Mouse (Mus musculus) neural tube, embryonic 12.5 days (tissue): Measurements from ENCODE around the gene Pafah1b3. TPM values are rescaled to one million over a fixed set of nuclear protein-coding genes. Genes with fewer than 3 reads are reported as not detected.

Experiments used
- polyA plus RNA-seq: library from polyadenylated mRNA; unstranded; fragments of >200 nt; fragmentation: Nextera tagmentation; extraction: Ambion mirVana; gene quantifications from 2 replicates; pipeline ENCODE4 v1.2.1, GENCODE M21; 2016

Pafah1b3 gene
- polyA plus RNA-seq, 1 experiment from 2014 or later, result 400 TPM

Other genes with a start within 250 kb of the Pafah1b3 start
- gene Grik5, start 225.6 kb downstream of the Pafah1b3 start, polyA plus RNA-seq, result 18.6 and 19.5 TPM in 2 replicates
- 38.7 and 39.2 TPM in 2 replicates for gene Zfp574, start 225.4 kb downstream of the Pafah1b3 start, polyA plus RNA-seq
- 28.1 and 32.6 TPM in 2 replicates for gene Pou2f2, start 118.3 kb downstream of the Pafah1b3 start, polyA plus RNA-seq
- 15.5 and 17.7 TPM in 2 replicates for gene Dedd2, start 77.4 kb downstream of the Pafah1b3 start, polyA plus RNA-seq
- gene Zfp526, start 76.6 kb downstream of the Pafah1b3 start, polyA plus RNA-seq, result 2.1 and 2.9 TPM in 2 replicates
- gene Gsk3a, start 60.1 kb downstream of the Pafah1b3 start, polyA plus RNA-seq, result 19.1 and 20.3 TPM in 2 replicates
- 11.9 and 13.1 TPM in 2 replicates for gene Erf, start 47.2 kb downstream of the Pafah1b3 start, polyA plus RNA-seq
- 44.2 and 45.0 TPM in 2 replicates for gene Cic, start 30.3 kb downstream of the Pafah1b3 start, polyA plus RNA-seq
- 1.1 and 1.5 TPM in 2 replicates for gene Prr19, start 3.4 kb upstream of the Pafah1b3 start, polyA plus RNA-seq
- gene Tmem145, start 8.1 kb upstream of the Pafah1b3 start, polyA plus RNA-seq, result 26.0 and 28.3 TPM in 2 replicates
- 19.1 and 19.6 TPM in 2 replicates for gene Megf8, start 19.2 kb upstream of the Pafah1b3 start, polyA plus RNA-seq
- not detected in 2 replicates for gene Cnfn, start 71.7 kb upstream of the Pafah1b3 start, polyA plus RNA-seq
- gene Lipe, start 100.7 kb upstream of the Pafah1b3 start, polyA plus RNA-seq, result 10.7 and 11.6 TPM in 2 replicates
- gene Cxcl17, start 114.9 kb upstream of the Pafah1b3 start, polyA plus RNA-seq, result 0.37 and 0.53 TPM in 2 replicates
- gene Ceacam1, start 179.6 kb upstream of the Pafah1b3 start, polyA plus RNA-seq, result 0.78 and 1.3 TPM in 2 replicates
- not detected in 2 replicates for gene Ceacam2, start 241.9 kb upstream of the Pafah1b3 start, polyA plus RNA-seq